Mouse (Mus musculus): ENCODE results near the gene Vmn1r115.
"Not testable (repeated sequence)": the region's sequence is repeated elsewhere in the genome, so short reads cannot be mapped to it uniquely, and the experiment has no call there.

DNA sequence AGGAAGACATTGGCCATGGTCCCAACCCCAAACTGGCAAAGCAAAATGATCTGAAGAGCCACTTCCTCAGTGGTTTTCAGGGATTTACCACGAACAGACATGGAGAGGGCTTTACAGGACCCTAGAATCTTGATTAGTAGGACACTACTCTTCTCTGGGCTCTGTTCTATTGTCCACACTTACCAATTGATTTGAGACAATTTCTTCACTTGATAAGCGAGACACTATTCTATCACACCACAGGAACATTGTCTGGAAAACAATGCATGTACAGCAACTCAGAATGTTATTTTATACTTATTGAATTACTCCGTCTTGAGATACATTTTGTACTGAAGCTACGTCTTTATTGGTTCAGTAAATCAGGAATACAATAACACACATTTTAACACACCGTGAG, 32.7 kb downstream of the Vmn1r115 start, which contains the start of gene Vmn1r114:
- TF ChIP-seq POLR2A (IDR thresholded peaks at IDR 0.05; ENCODE audit: extremely low read depth, insufficient read depth, low read length); CTCF (IDR thresholded peaks at IDR 0.05; ENCODE audit: low read depth, low read length): not testable (repeated sequence)
